Mouse (Mus musculus): Measurements from ENCODE around the gene Usp6nl. TPM values are rescaled to one million over a fixed set of nuclear protein-coding genes. Genes with fewer than 3 reads are reported as not detected.

Gene Usp6nl
- polyA plus RNA-seq, 1 experiment from 2014 or later = 8.6 TPM

DNA sequence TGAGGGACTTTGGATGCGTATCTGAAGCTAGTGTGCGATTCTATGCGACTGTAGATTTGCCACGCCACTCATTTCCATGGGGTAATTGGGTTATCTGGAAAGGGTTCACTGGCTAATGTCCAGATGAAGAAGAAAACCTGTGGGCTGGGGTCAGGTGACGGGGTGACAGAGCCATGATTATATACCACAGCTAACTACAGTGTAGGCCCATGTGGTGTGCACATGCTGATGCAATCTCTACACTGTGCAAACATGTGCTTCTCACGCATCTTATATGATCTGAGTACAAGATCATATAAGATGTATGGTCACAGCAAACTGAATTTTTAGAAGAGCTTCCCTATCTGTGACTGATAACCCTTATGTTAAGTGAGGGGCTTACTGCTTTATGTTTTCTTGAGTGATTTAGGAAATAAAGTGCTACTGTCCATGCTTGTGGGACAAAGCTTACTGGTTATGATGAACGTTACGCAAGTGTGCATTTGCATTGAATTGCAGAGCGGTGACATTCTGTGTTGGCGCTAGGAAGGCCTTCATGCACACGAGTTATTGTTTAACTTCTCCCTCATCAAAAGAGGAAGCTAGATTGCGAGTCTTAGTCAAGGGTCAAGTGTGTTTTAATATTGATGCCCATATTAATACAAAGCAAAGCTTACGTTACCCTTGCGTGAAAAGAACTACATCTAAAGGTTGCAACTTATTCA is 12.7 kb downstream of the Usp6nl start:
- Histone ChIP-seq H3K4me2 (replicated peaks) (no peak overlapping the region), H3K4me1 (peaks cover 20% of the 10 kb centered on the region), H3K27me3 (no peaks in the 10 kb centered on the region), H3K4me3 (no peak overlapping the region), H3K27ac (no peak overlapping the region), H3K36me3 (no peaks in the 10 kb centered on the region; the same call in 1 of the 2 replicates), H3K9me3 (no peaks in the 10 kb centered on the region), H3K9ac (no peak overlapping the region)
- ATAC-seq (ENCODE audit: low FRiP score, low read depth) = no peak
- 88% methylated on average over 14 of the region's 14 CpGs for WGBS

DNA sequence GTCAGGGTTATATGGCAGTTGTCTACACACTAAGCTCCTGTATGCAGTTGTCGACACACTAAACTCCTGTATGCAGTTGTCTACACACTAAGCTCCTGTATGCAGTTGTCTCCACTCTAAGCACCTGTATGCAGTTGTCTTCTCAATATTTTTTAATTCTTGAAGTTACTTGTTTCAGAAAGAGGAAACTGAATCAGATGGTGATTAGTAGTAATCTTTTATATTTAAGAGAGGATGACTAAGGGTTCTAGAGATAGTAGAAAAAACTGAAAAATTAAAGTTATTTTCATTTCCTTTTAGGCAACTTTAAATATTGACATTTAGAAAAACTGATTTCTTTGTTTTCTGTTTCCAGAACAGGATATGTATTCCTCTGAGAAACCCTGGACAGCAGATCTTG is 13.5 kb downstream of the Usp6nl start:
- 91% methylated on average over 1 of the region's 1 CpGs for WGBS
- no peak overlapping the region for H3K9ac ChIP-seq
- H3K27ac ChIP-seq = no peak overlapping the region
- H3K27me3 ChIP-seq = no peaks in the 10 kb centered on the region
- H3K4me3 ChIP-seq = no peak overlapping the region
- no peaks in the 10 kb centered on the region; the same call in 1 of the 2 replicates for H3K36me3 ChIP-seq
- peaks cover 25% of the 10 kb centered on the region for H3K4me1 ChIP-seq
- ATAC-seq (ENCODE audit: low FRiP score, low read depth) = no peak
- H3K4me2 ChIP-seq (replicated peaks) = no peak overlapping the region
- H3K9me3 ChIP-seq = no peaks in the 10 kb centered on the region

DNA sequence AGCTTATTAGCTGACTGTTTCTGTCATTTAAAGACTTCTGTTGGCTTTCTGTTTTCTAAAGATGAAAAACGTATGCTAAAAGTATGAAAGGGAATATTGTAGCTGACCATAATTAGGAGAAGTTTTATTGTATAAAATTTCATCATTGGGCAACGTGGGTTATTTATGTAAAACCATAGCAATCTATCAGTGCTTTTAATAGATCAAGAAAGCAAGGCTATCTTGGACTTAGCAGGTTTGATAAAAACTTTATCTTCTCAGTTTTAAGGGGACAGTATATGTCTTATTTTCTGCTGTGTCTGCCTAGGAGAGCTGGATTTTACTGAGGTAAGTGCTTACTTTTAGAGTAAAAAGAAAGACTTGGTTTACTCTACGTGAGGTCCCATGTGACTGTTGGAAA is 14.2 kb downstream of the Usp6nl start:
- Histone ChIP-seq H3K9me3 (no peaks in the 10 kb centered on the region), H3K36me3 (no peaks in the 10 kb centered on the region; the same call in 1 of the 2 replicates), H3K4me2 (replicated peaks) (no peak overlapping the region), H3K27ac (no peak overlapping the region), H3K9ac (no peak overlapping the region), H3K4me1 (peaks cover 22% of the 10 kb centered on the region), H3K4me3 (no peak overlapping the region), H3K27me3 (no peaks in the 10 kb centered on the region)
- WGBS = 86% methylated on average over 3 of the region's 3 CpGs
- no peak for ATAC-seq (ENCODE audit: low FRiP score, low read depth)

DNA sequence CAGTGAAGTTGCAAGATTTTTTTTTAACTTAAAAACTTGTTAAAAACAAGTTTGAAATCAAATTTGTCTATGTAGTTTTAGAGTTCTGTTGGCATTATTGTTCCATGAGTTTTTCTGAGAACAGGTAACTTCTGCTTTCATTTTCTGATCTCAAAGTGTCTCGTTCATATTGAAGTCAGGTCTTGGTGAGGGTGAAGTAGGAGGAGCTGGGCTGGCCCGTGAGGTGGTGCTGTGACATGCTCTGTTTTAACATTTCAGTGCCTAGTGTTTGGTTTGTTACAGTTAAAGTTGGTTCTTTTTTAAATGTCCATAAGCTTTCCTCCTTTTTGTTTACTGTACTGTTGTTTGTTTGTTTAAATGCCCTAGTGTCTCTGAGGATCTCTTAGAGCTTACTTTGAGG is 15.0 kb downstream of the Usp6nl start:
- no peaks in the 10 kb centered on the region for H3K27me3 ChIP-seq
- H3K27ac ChIP-seq = no peak overlapping the region
- H3K9me3 ChIP-seq = no peaks in the 10 kb centered on the region
- no peak overlapping the region for H3K4me3 ChIP-seq
- no peaks in the 10 kb centered on the region; the same call in 1 of the 2 replicates for H3K36me3 ChIP-seq
- no peak for ATAC-seq (ENCODE audit: low FRiP score, low read depth)
- no peak overlapping the region for H3K4me2 ChIP-seq (replicated peaks)
- peaks cover 22% of the 10 kb centered on the region for H3K4me1 ChIP-seq
- no peak overlapping the region for H3K9ac ChIP-seq
- 85% methylated on average over 2 of the region's 2 CpGs for WGBS

DNA sequence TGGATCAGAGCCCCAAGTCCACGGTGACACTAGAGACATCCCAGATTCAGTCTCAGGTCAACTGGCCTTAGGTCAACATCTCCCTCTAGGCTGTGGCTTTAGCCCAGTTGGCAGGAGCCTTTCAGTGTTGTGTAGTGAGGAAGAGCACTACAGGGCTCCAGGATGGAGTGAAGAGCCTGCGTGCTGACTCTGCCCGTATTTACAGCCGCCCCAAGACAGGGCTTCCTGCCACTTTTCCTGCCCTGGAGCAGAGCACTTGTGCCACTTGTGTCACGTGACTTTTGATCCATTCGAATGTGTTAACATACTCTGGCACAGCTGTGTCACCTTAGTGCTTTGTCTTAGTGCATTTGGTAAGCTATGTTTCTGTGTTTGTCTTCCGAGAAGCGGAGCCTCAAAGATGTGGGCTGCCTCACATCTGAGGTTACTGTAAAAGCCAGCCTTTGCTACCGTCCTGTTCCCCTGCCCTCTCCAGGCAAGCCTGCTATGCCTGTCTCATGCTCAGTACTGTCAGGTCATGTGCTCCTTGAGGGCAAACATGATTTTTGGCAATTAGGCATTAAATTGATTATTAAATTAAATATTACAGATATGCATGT is 15.7 kb downstream of the Usp6nl start:
- no peak overlapping the region for H3K4me3 ChIP-seq
- no peak overlapping the region for H3K9ac ChIP-seq
- no peak overlapping the region for H3K4me2 ChIP-seq (replicated peaks)
- no peak for ATAC-seq (ENCODE audit: low FRiP score, low read depth)
- no peak overlapping the region for H3K27ac ChIP-seq
- no peaks in the 10 kb centered on the region; the same call in 1 of the 2 replicates for H3K36me3 ChIP-seq
- WGBS = 76% methylated on average over 9 of the region's 9 CpGs
- H3K27me3 ChIP-seq = no peaks in the 10 kb centered on the region
- no peaks in the 10 kb centered on the region for H3K9me3 ChIP-seq
- peaks cover 18% of the 10 kb centered on the region for H3K4me1 ChIP-seq

DNA sequence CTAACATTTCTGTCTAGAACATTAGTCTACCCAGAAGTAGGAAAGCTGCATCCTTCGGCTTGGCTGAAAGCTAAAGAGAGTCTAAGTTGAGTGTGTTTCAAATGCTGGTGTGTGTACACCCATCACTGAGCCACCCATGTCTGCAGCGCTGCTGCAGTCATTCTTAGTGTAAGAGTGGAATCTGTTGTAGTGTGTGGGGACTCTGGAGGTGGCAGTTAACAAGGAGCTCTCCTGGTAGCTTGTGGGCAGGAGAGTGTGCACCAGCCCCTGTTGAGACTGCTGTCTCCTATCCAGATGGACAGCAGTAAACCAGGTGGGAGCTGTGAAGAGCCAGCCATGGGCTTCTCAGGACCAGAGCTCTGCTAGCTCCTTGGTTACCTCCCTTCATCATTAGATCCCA is 18.0 kb downstream of the Usp6nl start:
- no peak overlapping the region for H3K9ac ChIP-seq
- H3K4me3 ChIP-seq = no peak overlapping the region
- no peaks in the 10 kb centered on the region for H3K27me3 ChIP-seq
- H3K4me2 ChIP-seq (replicated peaks) = no peak overlapping the region
- H3K4me1 ChIP-seq = peaks cover 10% of the 10 kb centered on the region
- H3K27ac ChIP-seq = no peak overlapping the region
- H3K9me3 ChIP-seq = 0 out of 2 replicates have a peak, but pooled peaks cover under 1% of the 10 kb centered on the region
- peaks cover under 1% of the 10 kb centered on the region; the same call in 1 of the 2 replicates for H3K36me3 ChIP-seq
- ATAC-seq (ENCODE audit: low FRiP score, low read depth) = no peak
- 85% methylated on average over 2 of the region's 2 CpGs for WGBS

DNA sequence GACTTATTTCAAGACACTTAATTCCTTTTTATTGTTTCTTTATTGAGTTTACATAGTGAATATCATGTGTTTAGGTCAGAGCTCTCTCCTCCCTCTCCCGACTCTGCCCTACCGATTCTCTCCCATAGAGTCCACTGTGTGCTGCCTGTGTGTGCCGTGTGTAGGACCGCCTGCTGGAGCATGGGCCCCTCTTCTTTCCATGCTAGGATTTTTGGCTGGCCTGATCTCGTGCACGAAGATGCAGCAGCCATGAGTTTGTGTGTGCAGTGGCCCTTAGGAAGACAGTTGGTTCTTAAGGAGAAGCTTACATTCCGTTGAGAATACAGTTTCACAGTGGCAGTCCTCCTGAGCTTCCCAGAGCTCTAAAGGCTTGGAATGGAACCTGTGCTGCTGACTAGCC is 19.0 kb downstream of the Usp6nl start:
- Histone ChIP-seq H3K9ac (no peak overlapping the region), H3K27me3 (no peaks in the 10 kb centered on the region), H3K9me3 (0 out of 2 replicates have a peak, but pooled peaks cover 6% of the 10 kb centered on the region), H3K4me3 (no peak overlapping the region), H3K4me2 (replicated peaks) (no peak overlapping the region), H3K27ac (no peak overlapping the region), H3K4me1 (peaks cover 10% of the 10 kb centered on the region), H3K36me3 (peaks cover 8% of the 10 kb centered on the region; the same call in 1 of the 2 replicates)
- no peak for ATAC-seq (ENCODE audit: low FRiP score, low read depth)
- WGBS = 75% methylated on average over 7 of the region's 7 CpGs

DNA sequence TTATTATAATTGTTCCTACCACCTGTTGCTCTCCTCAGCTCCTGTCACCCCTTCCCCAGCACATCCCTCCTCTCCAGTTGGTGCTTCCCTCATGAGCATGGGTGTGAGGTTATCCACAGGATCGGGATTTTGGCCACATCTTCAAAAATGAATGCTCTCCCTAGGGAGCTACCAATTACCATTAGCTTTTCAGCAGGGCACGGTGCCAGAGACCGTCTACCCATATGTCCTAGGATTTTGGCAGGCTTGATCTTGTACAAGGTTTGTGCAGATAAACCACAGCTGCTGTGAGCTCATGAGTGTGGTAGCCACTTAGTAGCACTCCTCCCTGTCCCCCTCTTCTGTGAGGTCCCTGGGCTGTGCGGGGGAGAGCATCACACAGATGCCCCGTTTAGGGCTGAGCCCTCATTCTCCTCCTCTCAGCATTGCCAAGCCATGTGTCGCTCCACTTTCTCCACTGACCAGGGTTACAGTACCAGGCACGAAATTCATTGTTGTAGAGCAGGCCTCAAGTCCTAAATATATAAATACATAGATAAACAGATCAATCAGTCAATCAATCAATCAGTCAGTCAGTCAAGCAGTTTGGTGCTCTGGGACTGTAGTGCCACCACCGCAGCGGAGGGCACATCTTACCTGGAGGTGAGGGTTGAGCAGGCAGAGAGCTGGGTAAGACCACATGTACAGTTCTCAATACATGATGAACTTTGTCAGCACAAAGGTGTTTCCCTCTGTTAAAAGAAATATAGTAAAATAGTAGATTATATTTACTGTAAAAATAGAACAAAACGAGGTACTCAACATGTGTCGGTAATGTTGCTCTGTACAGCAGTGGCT is 27.0 kb downstream of the Usp6nl start:
- H3K36me3 ChIP-seq = peaks cover 8% of the 10 kb centered on the region; the same call in 1 of the 2 replicates
- peak; percentile 60 for ATAC-seq (ENCODE audit: low FRiP score, low read depth)
- no peak overlapping the region for H3K27ac ChIP-seq
- 82% methylated on average over 11 of the region's 11 CpGs for WGBS
- H3K27me3 ChIP-seq = no peaks in the 10 kb centered on the region
- peaks cover 43% of the 10 kb centered on the region for H3K4me1 ChIP-seq
- H3K4me2 ChIP-seq (replicated peaks) = no peak overlapping the region
- H3K9ac ChIP-seq = no peak overlapping the region
- no peak overlapping the region for H3K4me3 ChIP-seq
- 0 out of 2 replicates have a peak, but pooled peaks cover 6% of the 10 kb centered on the region for H3K9me3 ChIP-seq

DNA sequence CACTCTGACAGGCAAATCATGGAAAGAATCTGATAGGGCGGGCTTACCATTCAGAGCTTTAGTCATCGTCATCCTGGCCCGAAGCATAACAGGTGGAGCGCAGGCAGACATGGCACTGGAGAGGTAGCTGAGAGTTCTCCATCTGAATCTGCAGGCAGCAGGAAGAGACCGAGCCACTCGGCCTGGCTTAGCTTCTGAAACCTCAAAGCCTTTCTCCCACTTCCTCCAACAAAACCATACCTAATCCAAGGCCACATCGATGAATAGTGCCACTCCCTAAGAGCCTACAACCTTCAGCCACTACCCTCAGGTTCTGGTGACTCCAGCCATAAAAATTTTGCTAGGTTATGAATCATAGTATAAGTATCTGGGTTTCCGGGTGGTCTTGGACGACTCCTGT is 27.7 kb downstream of the Usp6nl start:
- Histone ChIP-seq H3K4me1 (peaks cover 43% of the 10 kb centered on the region), H3K9ac (no peak overlapping the region), H3K4me2 (replicated peaks) (no peak overlapping the region), H3K36me3 (peaks cover 8% of the 10 kb centered on the region; the same call in 1 of the 2 replicates), H3K4me3 (no peak overlapping the region), H3K27me3 (no peaks in the 10 kb centered on the region), H3K27ac (no peak overlapping the region), H3K9me3 (0 out of 2 replicates have a peak, but pooled peaks cover 6% of the 10 kb centered on the region)
- ATAC-seq (ENCODE audit: low FRiP score, low read depth) = no peak
- 83% methylated on average over 9 of the region's 9 CpGs for WGBS

DNA sequence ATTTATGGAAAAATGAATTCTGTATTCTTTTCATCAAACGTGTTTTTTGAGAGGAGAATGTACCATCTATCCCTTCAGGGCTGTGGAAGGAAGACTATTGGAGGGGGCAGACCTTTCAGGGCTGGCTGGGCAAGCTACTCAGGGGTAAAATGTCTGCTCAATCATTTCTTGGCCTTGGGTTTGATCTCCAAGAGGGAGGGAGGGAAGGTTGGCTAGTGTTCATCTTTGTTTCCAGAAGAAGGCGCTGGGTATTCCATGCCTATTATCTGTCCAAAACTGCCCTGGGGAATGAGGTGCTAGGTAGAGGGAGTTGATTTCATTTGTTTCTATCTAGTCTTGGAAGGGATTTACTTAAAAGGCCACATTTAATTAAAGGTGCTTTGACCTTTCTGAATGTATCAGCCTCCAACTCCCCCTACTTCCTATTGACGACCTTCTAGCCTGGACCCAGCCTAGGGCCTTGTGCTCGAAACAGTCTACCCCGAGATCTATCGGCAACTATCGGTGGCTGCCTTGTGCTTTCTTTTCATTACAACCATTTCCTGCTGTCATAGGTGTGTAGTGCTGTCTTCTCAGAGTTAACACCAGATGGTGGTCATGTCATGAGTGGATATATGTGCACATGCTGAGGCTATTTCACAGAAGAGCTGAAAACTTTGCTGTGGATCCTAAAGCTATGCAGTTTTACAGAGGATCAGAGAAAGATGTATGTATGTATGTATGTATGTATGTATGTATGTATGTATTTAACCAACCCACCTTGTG is 28.6 kb downstream of the Usp6nl start:
- Histone ChIP-seq H3K36me3 (peaks cover under 1% of the 10 kb centered on the region; the same call in 1 of the 2 replicates), H3K27me3 (no peaks in the 10 kb centered on the region), H3K9ac (no peak overlapping the region), H3K9me3 (no peaks in the 10 kb centered on the region), H3K4me3 (no peak overlapping the region), H3K27ac (no peak overlapping the region), H3K4me2 (replicated peaks) (no peak overlapping the region), H3K4me1 (peaks cover 43% of the 10 kb centered on the region)
- ATAC-seq (ENCODE audit: low FRiP score, low read depth) = no peak
- 63% methylated on average over 7 of the region's 7 CpGs for WGBS

DNA sequence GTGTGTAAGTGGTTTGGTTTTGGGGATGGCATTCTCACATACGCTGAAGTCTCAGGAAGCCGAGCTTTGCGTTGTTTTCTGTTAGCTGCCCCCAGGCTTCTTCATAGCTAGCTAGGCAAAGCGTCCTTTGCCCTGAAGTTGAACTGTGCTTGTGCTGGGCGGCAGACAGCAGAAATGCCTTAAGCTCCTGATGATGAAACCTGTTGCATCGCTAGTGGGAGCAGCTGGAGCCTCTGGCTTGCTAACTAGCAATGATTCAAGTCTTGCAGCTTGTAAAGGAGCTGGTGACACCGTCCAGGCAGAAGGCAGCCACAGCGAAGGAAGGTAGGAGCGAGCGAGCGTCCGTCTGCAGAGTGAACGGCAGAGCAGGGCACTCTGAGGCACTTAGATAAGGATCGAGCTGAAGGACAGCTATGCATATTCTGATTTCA is 30.1 kb downstream of the Usp6nl start:
- Histone ChIP-seq H3K36me3 (0 out of 2 replicates have a peak, but pooled peaks cover 2% of the 10 kb centered on the region), H3K27ac (peak overlapping the region; percentile 39; the same call in 1 of the 2 replicates), H3K27me3 (no peaks in the 10 kb centered on the region), H3K9ac (peak overlapping the region; percentile 50), H3K4me1 (peaks cover 43% of the 10 kb centered on the region), H3K4me3 (peak overlapping the region; percentile 21), H3K4me2 (replicated peaks) (peak overlapping the region; percentile 60), H3K9me3 (no peaks in the 10 kb centered on the region)
- ATAC-seq (ENCODE audit: low FRiP score, low read depth) = peak; percentile 29; the same call in 1 of the 2 replicates
- 9% methylated on average over 14 of the region's 14 CpGs for WGBS

All from limb, embryonic 13.5 days (tissue).